Mouse (Mus musculus) liver, embryonic 12.5 days (tissue): Measurements from ENCODE around the gene Reln. TPM values are rescaled to one million over a fixed set of nuclear protein-coding genes. Genes with fewer than 3 reads are reported as not detected.

Experiments
- ATAC-seq: fragments of 200-750 bp; cut with Nextera tagmentation; 2 replicates; pipeline ENCODE4 v1.8.0; 2017; ENCODE audit warnings: moderate number of reproducible peaks, mild to moderate bottlenecking, moderate library complexity
- H3K27ac ChIP-seq: fragments of 300-500 bp; sonication (generic); 2 replicates; pipeline ENCODE4 v1.5.1; 2016; ENCODE audit warnings: mild to moderate bottlenecking
- H3K27me3 ChIP-seq: fragments of 300-500 bp; sonication (generic); replicated peaks from 2 replicates; pipeline ENCODE4 v1.6.1; 2016; ENCODE audit warnings: mild to moderate bottlenecking, moderate library complexity
- H3K36me3 ChIP-seq: fragments of 300-500 bp; sonication (generic); 2 replicates; pipeline ENCODE4 v1.6.1; 2016; ENCODE audit warnings: mild to moderate bottlenecking, moderate library complexity
- H3K4me1 ChIP-seq: fragments of 300-500 bp; sonication (generic); 2 replicates; pipeline ENCODE4 v1.6.1; 2016
- H3K4me2 ChIP-seq: fragments of 300-500 bp; sonication (generic); 2 replicates; pipeline ENCODE4 v1.6.1; 2016; ENCODE audit warnings: mild to moderate bottlenecking, moderate library complexity
- H3K4me3 ChIP-seq: fragments of 300-500 bp; sonication (generic); 2 replicates; pipeline ENCODE4 v1.5.1; 2016; ENCODE audit warnings: mild to moderate bottlenecking, moderate library complexity
- H3K9ac ChIP-seq: fragments of 300-500 bp; sonication (generic); 2 replicates; pipeline ENCODE4 v1.6.1; 2016; ENCODE audit warnings: mild to moderate bottlenecking, moderate library complexity
- H3K9me3 ChIP-seq: fragments of 300-500 bp; sonication (generic); replicated peaks from 2 replicates; pipeline ENCODE4 v1.6.1; 2016; ENCODE audit warnings: mild to moderate bottlenecking, moderate library complexity
- WGBS: fragments of 180-500 bp; shearing (Covaris S2); methylation state at CpG from one replicate; pipeline ENCODE4 v1.1.7; 2016; ENCODE audit not compliant: insufficient replicate concordance; 5-methylcytosine and 5-hydroxymethylcytosine counted together
- polyA plus RNA-seq: library from polyadenylated mRNA; unstranded; fragments of >200 nt; fragmentation: Nextera tagmentation; extraction: Ambion mirVana; gene quantifications from 2 replicates; pipeline ENCODE4 v1.2.1, GENCODE M21; 2016

Reln gene
- polyA plus RNA-seq, 1 experiment from 2014 or later: 36.7 TPM

DNA sequence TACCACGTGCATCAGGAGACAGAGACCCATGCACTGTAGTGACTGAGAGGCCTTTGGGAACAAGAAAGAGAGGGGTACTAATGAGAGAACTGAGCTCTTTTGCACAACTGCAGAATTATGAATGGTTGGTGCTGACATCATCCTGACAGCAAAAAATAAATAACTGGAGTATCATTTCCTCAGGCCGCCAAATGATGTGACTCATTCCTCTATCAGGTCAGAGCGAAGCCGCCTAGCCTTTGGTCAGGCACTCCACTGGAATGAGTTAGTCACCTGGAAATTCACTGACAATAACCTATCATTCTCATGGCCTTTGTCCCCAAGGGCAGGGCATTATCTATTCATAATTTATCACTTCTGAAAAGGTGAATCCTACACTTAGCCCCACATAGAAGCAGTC is 202.7 kb downstream of the Reln start:
- H3K9ac ChIP-seq: no peak overlapping the region
- H3K4me2 ChIP-seq: no peak overlapping the region
- H3K9me3 ChIP-seq: no peaks in the 10 kb centered on the region
- H3K36me3 ChIP-seq: no peaks in the 10 kb centered on the region
- H3K4me3 ChIP-seq: no peak overlapping the region
- H3K4me1 ChIP-seq: no peaks in the 10 kb centered on the region
- H3K27ac ChIP-seq: no peak overlapping the region
- no peak for ATAC-seq
- no peaks in the 10 kb centered on the region for H3K27me3 ChIP-seq
- WGBS: 64% methylated on average over 4 of the region's 4 CpGs

DNA sequence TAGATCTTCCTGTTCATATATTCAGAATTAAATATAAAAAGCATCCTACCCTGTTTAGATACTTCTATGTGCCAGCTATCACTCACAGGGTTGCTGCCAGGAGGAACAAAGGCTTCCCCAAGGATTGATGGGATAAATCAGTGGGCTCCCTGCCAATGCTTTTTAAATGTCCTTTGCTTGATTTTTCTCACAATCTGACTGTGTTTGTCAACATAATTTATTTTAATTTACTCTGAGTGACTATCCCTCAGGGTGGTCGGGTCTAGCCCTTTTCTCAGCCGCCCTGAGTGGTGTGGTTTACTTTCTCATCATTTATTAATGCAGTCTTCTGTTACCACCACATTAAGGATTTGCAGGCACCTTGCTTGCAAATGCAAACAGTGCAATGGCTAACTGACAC is 205.5 kb downstream of the Reln start:
- no peak for ATAC-seq
- H3K9ac ChIP-seq: no peak overlapping the region
- H3K4me3 ChIP-seq: no peak overlapping the region
- H3K4me1 ChIP-seq: 0 out of 2 replicates have a peak, but pooled peaks cover 3% of the 10 kb centered on the region
- no peaks in the 10 kb centered on the region for H3K9me3 ChIP-seq
- H3K27ac ChIP-seq: no peak overlapping the region
- no peaks in the 10 kb centered on the region for H3K27me3 ChIP-seq
- no peak overlapping the region for H3K4me2 ChIP-seq
- 67% methylated on average over 2 of the region's 2 CpGs for WGBS
- H3K36me3 ChIP-seq: no peaks in the 10 kb centered on the region

DNA sequence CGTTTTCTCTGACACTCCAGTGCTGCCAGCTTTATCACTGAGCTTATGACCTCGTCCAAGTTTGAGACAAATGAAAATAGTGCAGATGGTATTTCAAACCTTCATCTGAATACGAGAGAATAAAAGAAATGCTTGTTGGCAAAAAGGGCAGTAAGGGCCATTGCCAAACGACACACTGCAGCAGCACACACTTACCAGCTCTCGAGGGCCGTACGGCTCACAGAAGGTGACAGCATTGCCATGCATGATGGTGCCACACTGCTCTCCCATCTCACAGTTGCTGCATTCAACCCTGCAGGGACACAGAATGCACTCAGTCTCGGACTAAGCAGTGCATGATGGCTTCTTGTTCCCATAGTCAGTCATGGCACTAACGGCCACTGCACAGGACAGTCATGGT is 210.1 kb downstream of the Reln start:
- WGBS: 67% methylated on average over 9 of the region's 9 CpGs
- Histone ChIP-seq H3K27me3 (no peaks in the 10 kb centered on the region), H3K4me3 (no peak overlapping the region), H3K4me2 (no peak overlapping the region), H3K9ac (no peak overlapping the region), H3K36me3 (no peaks in the 10 kb centered on the region), H3K9me3 (no peaks in the 10 kb centered on the region), H3K4me1 (0 out of 2 replicates have a peak, but pooled peaks cover 3% of the 10 kb centered on the region), H3K27ac (no peak overlapping the region)
- no peak for ATAC-seq

- Histone ChIP-seq H3K9ac (no peak overlapping the region), H3K27me3 (no peaks in the 10 kb centered on the region), H3K4me3 (no peak overlapping the region), H3K9me3 (no peaks in the 10 kb centered on the region), H3K27ac (no peak overlapping the region), H3K4me1 (0 out of 2 replicates have a peak, but pooled peaks cover 3% of the 10 kb centered on the region), H3K4me2 (no peak overlapping the region), H3K36me3 (no peaks in the 10 kb centered on the region)
- 69% methylated on average over 5 of the region's 5 CpGs for WGBS
- no peak for ATAC-seq
These were observed 212.6 kb downstream of the Reln start for GRCm38 (mm10) chr5:22131730-22132522.

DNA sequence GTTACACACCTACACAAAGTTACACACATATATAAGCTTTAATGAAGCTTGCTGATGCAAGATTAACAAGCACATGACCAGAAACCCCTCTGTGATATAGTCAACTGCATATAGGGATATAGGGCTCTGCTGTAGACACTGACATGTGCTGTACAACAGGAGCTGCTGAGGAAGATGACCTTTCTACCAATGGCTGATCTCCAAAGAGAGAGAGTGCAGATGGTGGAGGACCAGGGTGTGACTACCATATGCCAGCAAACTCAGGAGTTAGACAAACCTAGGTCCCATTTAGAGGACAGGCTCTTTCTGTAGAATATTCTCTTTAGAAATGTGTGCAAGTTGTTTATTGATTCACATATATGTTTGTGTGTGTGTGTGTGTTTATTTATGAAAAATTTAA is 216.9 kb downstream of the Reln start:
- no peak for ATAC-seq
- no peaks in the 10 kb centered on the region for H3K27me3 ChIP-seq
- no peaks in the 10 kb centered on the region for H3K9me3 ChIP-seq
- no peak overlapping the region for H3K4me2 ChIP-seq
- no peak overlapping the region for H3K27ac ChIP-seq
- H3K9ac ChIP-seq: no peak overlapping the region
- no peak overlapping the region for H3K4me3 ChIP-seq
- H3K36me3 ChIP-seq: no peaks in the 10 kb centered on the region
- H3K4me1 ChIP-seq: no peaks in the 10 kb centered on the region

- Histone ChIP-seq H3K9ac (no peak overlapping the region), H3K9me3 (no peaks in the 10 kb centered on the region), H3K27me3 (no peaks in the 10 kb centered on the region), H3K4me1 (no peaks in the 10 kb centered on the region), H3K4me3 (no peak overlapping the region), H3K36me3 (no peaks in the 10 kb centered on the region), H3K27ac (no peak overlapping the region), H3K4me2 (no peak overlapping the region)
- 22% methylated on average over 1 of the region's 1 CpGs for WGBS
- no peak for ATAC-seq
These were observed 225.2 kb downstream of the Reln start for GRCm38 (mm10) chr5:22119296-22119695.

GRCm38 (mm10) chr5:22118456-22118855 is 226.0 kb downstream of the Reln start:
- Histone ChIP-seq H3K27me3 (no peaks in the 10 kb centered on the region), H3K27ac (no peak overlapping the region), H3K36me3 (no peaks in the 10 kb centered on the region), H3K9me3 (no peaks in the 10 kb centered on the region), H3K4me1 (no peaks in the 10 kb centered on the region), H3K9ac (no peak overlapping the region), H3K4me2 (no peak overlapping the region), H3K4me3 (no peak overlapping the region)
- WGBS: 49% methylated on average over 6 of the region's 6 CpGs
- ATAC-seq: no peak

GRCm38 (mm10) chr5:22116922-22117321 is 227.6 kb downstream of the Reln start:
- Histone ChIP-seq H3K4me1 (no peaks in the 10 kb centered on the region), H3K27me3 (no peaks in the 10 kb centered on the region), H3K9me3 (no peaks in the 10 kb centered on the region), H3K4me3 (no peak overlapping the region), H3K36me3 (no peaks in the 10 kb centered on the region), H3K4me2 (no peak overlapping the region), H3K27ac (no peak overlapping the region), H3K9ac (no peak overlapping the region)
- 72% methylated on average over 9 of the region's 9 CpGs for WGBS
- ATAC-seq: no peak

DNA sequence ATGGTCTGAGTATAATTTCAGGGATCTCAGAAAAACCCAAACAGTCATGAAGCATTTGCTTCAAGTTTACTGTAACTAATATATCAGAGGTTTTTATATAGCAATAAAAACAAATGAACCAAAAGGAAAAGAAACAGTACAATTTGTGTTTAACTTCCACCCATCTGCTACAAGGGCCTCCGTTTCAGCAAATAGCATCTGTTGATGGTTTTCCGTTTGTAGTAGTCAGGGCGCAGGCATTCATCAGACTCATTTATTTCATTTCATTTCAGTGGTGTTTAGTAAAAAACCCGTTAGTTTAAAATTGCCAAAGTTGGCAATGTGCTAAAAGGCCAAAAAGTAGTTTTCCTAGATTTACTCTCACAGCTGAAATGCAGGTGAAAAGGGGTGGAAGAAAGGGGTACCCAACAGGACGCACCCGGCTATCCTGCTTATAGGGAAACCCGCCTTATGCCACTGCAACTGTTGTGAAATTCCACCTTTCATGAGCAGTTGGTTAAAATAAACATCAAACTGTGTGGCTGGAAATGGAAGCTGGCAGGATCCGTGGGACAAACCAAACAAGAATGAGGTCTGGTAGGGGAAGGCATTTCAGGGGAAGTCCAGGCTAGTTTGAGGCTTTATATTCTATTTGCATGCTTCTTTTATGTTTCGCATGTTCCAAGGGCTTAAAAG is 237.6 kb downstream of the Reln start:
- 66% methylated on average over 9 of the region's 9 CpGs for WGBS
- Histone ChIP-seq H3K27me3 (no peaks in the 10 kb centered on the region), H3K9me3 (no peaks in the 10 kb centered on the region), H3K36me3 (peaks cover 9% of the 10 kb centered on the region; the same call in 1 of the 2 replicates), H3K9ac (no peak overlapping the region), H3K4me3 (no peak overlapping the region), H3K4me1 (no peaks in the 10 kb centered on the region), H3K27ac (no peak overlapping the region), H3K4me2 (no peak overlapping the region)
- ATAC-seq: no peak

- no peak for ATAC-seq
- WGBS: 81% methylated on average over 5 of the region's 5 CpGs
- Histone ChIP-seq H3K9me3 (no peaks in the 10 kb centered on the region), H3K36me3 (peaks cover 6% of the 10 kb centered on the region), H3K9ac (no peak overlapping the region), H3K4me3 (no peak overlapping the region), H3K27me3 (no peaks in the 10 kb centered on the region), H3K27ac (no peak overlapping the region), H3K4me1 (no peaks in the 10 kb centered on the region), H3K4me2 (no peak overlapping the region)
These were observed 249.5 kb downstream of the Reln start for GRCm38 (mm10) chr5:22094984-22095383.

DNA sequence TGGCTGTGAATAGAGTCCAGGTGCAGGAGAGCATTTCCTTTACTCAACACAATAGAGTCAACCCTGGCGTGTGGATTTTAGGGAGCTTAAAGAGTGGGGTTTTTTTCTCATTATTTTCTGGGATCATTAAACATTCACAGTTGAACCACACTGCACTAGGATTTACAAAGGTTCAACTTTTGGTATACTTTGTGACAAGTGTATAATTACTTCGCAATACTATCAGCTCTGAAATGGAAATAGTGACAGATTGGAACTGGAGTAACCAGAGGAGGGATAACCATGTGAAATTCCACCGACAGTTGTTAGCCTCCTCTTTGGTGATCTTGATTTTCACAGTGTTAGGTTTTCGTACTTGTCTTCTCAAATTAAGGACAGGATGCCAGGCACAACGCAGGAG is 250.5 kb downstream of the Reln start:
- no peak overlapping the region for H3K27ac ChIP-seq
- H3K9ac ChIP-seq: no peak overlapping the region
- H3K4me1 ChIP-seq: no peaks in the 10 kb centered on the region
- H3K27me3 ChIP-seq: no peaks in the 10 kb centered on the region
- no peak for ATAC-seq
- H3K4me3 ChIP-seq: no peak overlapping the region
- no peaks in the 10 kb centered on the region for H3K9me3 ChIP-seq
- WGBS: 72% methylated on average over 5 of the region's 5 CpGs
- no peak overlapping the region for H3K4me2 ChIP-seq
- H3K36me3 ChIP-seq: peaks cover 6% of the 10 kb centered on the region

DNA sequence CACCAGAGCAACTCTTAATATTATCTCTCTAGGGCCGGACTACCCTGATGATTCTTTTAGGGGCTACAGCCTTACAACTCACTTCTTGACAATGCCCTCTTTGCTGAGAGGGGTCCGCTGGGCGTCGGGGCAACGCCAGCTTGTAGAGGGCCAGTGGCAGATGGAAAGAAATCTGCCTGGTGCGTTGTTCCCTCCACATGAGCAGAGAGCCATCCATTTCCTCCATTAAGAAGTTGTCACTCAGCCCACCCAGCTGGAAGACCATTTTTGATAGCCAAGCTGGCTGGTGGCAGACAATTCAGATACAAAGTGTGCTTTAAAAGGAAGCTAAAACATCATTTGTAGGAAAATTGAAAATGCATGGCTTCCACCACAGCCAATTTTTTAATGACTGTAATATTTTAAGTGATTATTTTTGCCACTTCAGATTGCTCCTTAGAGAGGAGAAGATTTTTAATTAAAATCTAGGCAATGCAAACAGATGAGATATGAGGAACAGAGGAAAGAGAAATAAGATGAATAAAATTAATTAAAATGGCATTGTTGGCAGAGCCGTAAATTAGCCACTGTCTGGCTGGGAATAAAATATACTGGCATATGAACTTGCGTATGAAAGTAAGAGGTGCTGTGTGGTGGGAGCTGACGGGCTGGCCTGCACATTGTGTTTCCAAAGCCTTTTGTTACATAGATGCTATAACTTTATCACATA is 251.2 kb downstream of the Reln start:
- Histone ChIP-seq H3K27ac (no peak overlapping the region), H3K27me3 (no peaks in the 10 kb centered on the region), H3K9me3 (no peaks in the 10 kb centered on the region), H3K9ac (no peak overlapping the region), H3K4me3 (no peak overlapping the region), H3K4me2 (no peak overlapping the region), H3K4me1 (no peaks in the 10 kb centered on the region), H3K36me3 (peaks cover 6% of the 10 kb centered on the region)
- ATAC-seq: no peak
- 76% methylated on average over 9 of the region's 9 CpGs for WGBS
